Mouse (Mus musculus) forebrain, embryonic 11.5 days (tissue): ENCODE data around the gene Ncan. TPM values are rescaled to one million over a fixed set of nuclear protein-coding genes. Genes with fewer than 3 reads are reported as not detected.
A peak's percentile ranks its signal among the peaks of the same experiment; 100 is the strongest.

Experiments used
- ATAC-seq: fragments of 200-750 bp; cut with Nextera tagmentation; replicated peaks from 2 replicates; pipeline ENCODE4 v1.8.0; 2017; ENCODE audit warnings: moderate TSS enrichment; ENCODE audit not compliant: low FRiP score
- DNase-seq: peaks from one replicate; pipeline ENCODE4 v3.0.0-alpha.2; 2017; ENCODE audit warnings: low spot score
- H3K27ac ChIP-seq: fragments of 300-500 bp; sonication (generic); 2 replicates; pipeline ENCODE4 v1.5.1; 2014; ENCODE audit warnings: low read depth, low read length
- H3K27me3 ChIP-seq: fragments of 300-500 bp; sonication (generic); 2 replicates; pipeline ENCODE4 v1.6.1; 2014; ENCODE audit warnings: mild to moderate bottlenecking, low read length, mixed read lengths; ENCODE audit not compliant: control insufficient read depth, insufficient read depth
- H3K36me3 ChIP-seq: fragments of 300-500 bp; sonication (generic); 2 replicates; pipeline ENCODE4 v1.6.1; 2014; ENCODE audit warnings: mild to moderate bottlenecking, low read length, moderate library complexity, mixed read lengths; ENCODE audit not compliant: control insufficient read depth, insufficient read depth
- H3K4me1 ChIP-seq: fragments of 300-500 bp; sonication (generic); replicated peaks from 2 replicates; pipeline ENCODE4 v1.6.1; 2014; ENCODE audit warnings: low read length, mixed read lengths; ENCODE audit not compliant: control insufficient read depth, insufficient read depth
- H3K4me2 ChIP-seq: fragments of 300-500 bp; sonication (generic); 2 replicates; pipeline ENCODE4 v1.6.1; 2014; ENCODE audit warnings: low read depth, mild to moderate bottlenecking, low read length, moderate library complexity, mixed read lengths; ENCODE audit not compliant: severe bottlenecking
- H3K4me3 ChIP-seq: fragments of 300-500 bp; sonication (generic); 2 replicates; pipeline ENCODE4 v1.5.1; 2014; ENCODE audit warnings: low read depth, low read length
- H3K9ac ChIP-seq: fragments of 300-500 bp; sonication (generic); 2 replicates; pipeline ENCODE4 v1.6.1; 2014; ENCODE audit warnings: low read length
- H3K9me3 ChIP-seq: fragments of 300-500 bp; sonication (generic); 2 replicates; pipeline ENCODE4 v1.6.1; 2016; ENCODE audit warnings: low read length, mixed read lengths; ENCODE audit not compliant: control insufficient read depth
- WGBS: fragments of 180-500 bp; shearing (Covaris S2); extraction: QIAGEN DNeasy Blood & Tissue Kit; methylation state at CpG from one replicate; pipeline ENCODE4 v1.1.7; 2014; 5-methylcytosine and 5-hydroxymethylcytosine counted together
- polyA plus RNA-seq: library from polyadenylated mRNA; unstranded; fragments of >200 nt; fragmentation: Nextera tagmentation; extraction: Ambion mirVana; gene quantifications from 2 replicates; pipeline ENCODE4 v1.2.1, GENCODE M21; 2014

Gene Ncan
- polyA plus RNA-seq, 1 experiment from 2014 or later = 51.5 TPM

- Histone ChIP-seq H3K4me2 (no peak overlapping the region), H3K9me3 (no peaks in the 10 kb centered on the region), H3K27me3 (no peaks in the 10 kb centered on the region), H3K9ac (no peak overlapping the region), H3K36me3 (no peaks in the 10 kb centered on the region), H3K27ac (no peak overlapping the region), H3K4me3 (no peak overlapping the region), H3K4me1 (no peaks in the 10 kb centered on the region)
- 27% methylated on average over 6 of the region's 6 CpGs for WGBS
- ATAC-seq (peak; percentile 47; the same call in 1 of the 2 replicates), DNase-seq (no peak)
These were observed 16.2 kb downstream of the Ncan start for GRCm38 (mm10) chr8:70104506-70104905.

- WGBS = 88% methylated on average over 8 of the region's 8 CpGs
- DNase-seq (no peak), ATAC-seq (no peak)
- Histone ChIP-seq H3K4me3 (no peak overlapping the region), H3K4me2 (no peak overlapping the region), H3K4me1 (no peaks in the 10 kb centered on the region), H3K9ac (no peak overlapping the region), H3K27me3 (no peaks in the 10 kb centered on the region), H3K27ac (no peak overlapping the region), H3K36me3 (peaks cover 7% of the 10 kb centered on the region), H3K9me3 (peaks cover 3% of the 10 kb centered on the region; the same call in 1 of the 2 replicates)
These were observed 20.4 kb downstream of the Ncan start for GRCm38 (mm10) chr8:70100241-70100640.

GRCm38 (mm10) chr8:70099276-70099675 is 21.4 kb downstream of the Ncan start:
- Histone ChIP-seq H3K36me3 (peaks cover 7% of the 10 kb centered on the region), H3K9me3 (peaks cover 3% of the 10 kb centered on the region; the same call in 1 of the 2 replicates), H3K27me3 (no peaks in the 10 kb centered on the region), H3K4me3 (no peak overlapping the region), H3K27ac (no peak overlapping the region), H3K9ac (no peak overlapping the region), H3K4me2 (no peak overlapping the region), H3K4me1 (no peaks in the 10 kb centered on the region)
- 79% methylated on average over 8 of the region's 8 CpGs for WGBS
- no peak for ATAC-seq
- no peak for DNase-seq

GRCm38 (mm10) chr8:70092786-70093185 is 27.9 kb downstream of the Ncan start:
- Histone ChIP-seq H3K4me2 (no peak overlapping the region), H3K27me3 (peaks cover 22% of the 10 kb centered on the region), H3K9me3 (no peaks in the 10 kb centered on the region; the same call in 1 of the 2 replicates), H3K9ac (no peak overlapping the region), H3K36me3 (peaks cover 1% of the 10 kb centered on the region), H3K27ac (no peak overlapping the region), H3K4me1 (peaks cover 6% of the 10 kb centered on the region; the same call in 1 of the 2 replicates), H3K4me3 (no peak overlapping the region)
- 64% methylated on average over 8 of the region's 8 CpGs for WGBS
- DNase-seq (no peak), ATAC-seq (no peak)

- Histone ChIP-seq H3K9ac (no peak overlapping the region), H3K36me3 (no peaks in the 10 kb centered on the region), H3K4me1 (peaks cover 8% of the 10 kb centered on the region; the same call in 1 of the 2 replicates), H3K9me3 (no peaks in the 10 kb centered on the region), H3K27ac (no peak overlapping the region), H3K4me2 (no peak overlapping the region), H3K27me3 (peaks cover 55% of the 10 kb centered on the region), H3K4me3 (no peak overlapping the region)
- WGBS = 55% methylated on average over 9 of the region's 9 CpGs
- ATAC-seq = no peak
- DNase-seq = no peak
These were observed 31.2 kb downstream of the Ncan start for GRCm38 (mm10) chr8:70089296-70089960.

GRCm38 (mm10) chr8:70087836-70088650 is 32.6 kb downstream of the Ncan start:
- Histone ChIP-seq H3K27ac (no peak overlapping the region), H3K27me3 (peaks cover 69% of the 10 kb centered on the region), H3K4me1 (peaks cover 17% of the 10 kb centered on the region; the same call in 1 of the 2 replicates), H3K36me3 (no peaks in the 10 kb centered on the region), H3K4me3 (peak overlapping the region; percentile 36), H3K4me2 (peak overlapping the region; percentile 83), H3K9ac (peak overlapping the region; percentile 40), H3K9me3 (no peaks in the 10 kb centered on the region)
- 4% methylated on average over 56 of the region's 56 CpGs for WGBS
- peak; percentile 76 for ATAC-seq
- peak; percentile 85 for DNase-seq

GRCm38 (mm10) chr8:70087237-70087636 is 33.4 kb downstream of the Ncan start:
- no peak overlapping the region for H3K4me2 ChIP-seq
- H3K36me3 ChIP-seq = no peaks in the 10 kb centered on the region
- H3K9ac ChIP-seq = no peak overlapping the region; the same call in 1 of the 2 replicates
- peaks cover 74% of the 10 kb centered on the region for H3K27me3 ChIP-seq
- no peak for ATAC-seq
- H3K4me1 ChIP-seq = peaks cover 17% of the 10 kb centered on the region; the same call in 1 of the 2 replicates
- no peaks in the 10 kb centered on the region for H3K9me3 ChIP-seq
- H3K4me3 ChIP-seq = no peak overlapping the region
- no peak for DNase-seq
- no peak overlapping the region for H3K27ac ChIP-seq
- 4% methylated on average over 7 of the region's 7 CpGs for WGBS

- H3K9me3 ChIP-seq = no peaks in the 10 kb centered on the region
- H3K27ac ChIP-seq = no peak overlapping the region
- peaks cover 17% of the 10 kb centered on the region; the same call in 1 of the 2 replicates for H3K4me1 ChIP-seq
- H3K4me2 ChIP-seq = no peak overlapping the region
- no peak for DNase-seq
- WGBS = 46% methylated on average over 1 of the region's 1 CpGs
- H3K4me3 ChIP-seq = no peak overlapping the region
- peaks cover 74% of the 10 kb centered on the region for H3K27me3 ChIP-seq
- H3K36me3 ChIP-seq = no peaks in the 10 kb centered on the region
- H3K9ac ChIP-seq = no peak overlapping the region
- ATAC-seq = no peak
These were observed 34.5 kb downstream of the Ncan start for GRCm38 (mm10) chr8:70086151-70086550.
